Mouse (Mus musculus) left cerebral cortex, postnatal 14 days (tissue): ENCODE data around the gene Mroh3. TPM values are rescaled to one million over a fixed set of nuclear protein-coding genes. Genes with fewer than 3 reads are reported as not detected.

Source experiments
- DNase-seq, 2 experiments: peaks; one replicate each; pipeline ENCODE4 v3.0.0; 2021 to 2022; ENCODE audit warnings: low spot score in 2 of 2, mixed read lengths in 1 of 2
- intact Hi-C: fragments of 180-260 bp; cut with DNase I; formaldehyde crosslinking; loops from one replicate; pipeline ENCODE4 v1.15.1; 2025
- total RNA-seq, 2 experiments: library from RNA; stranded (reverse); gene quantifications; 2 replicates each; pipeline ENCODE4 v1.2.3; 2021

The Mroh3 gene
- total RNA-seq, 2 experiments from 2014 or later = 1.1 to 2.2 TPM

DNA sequence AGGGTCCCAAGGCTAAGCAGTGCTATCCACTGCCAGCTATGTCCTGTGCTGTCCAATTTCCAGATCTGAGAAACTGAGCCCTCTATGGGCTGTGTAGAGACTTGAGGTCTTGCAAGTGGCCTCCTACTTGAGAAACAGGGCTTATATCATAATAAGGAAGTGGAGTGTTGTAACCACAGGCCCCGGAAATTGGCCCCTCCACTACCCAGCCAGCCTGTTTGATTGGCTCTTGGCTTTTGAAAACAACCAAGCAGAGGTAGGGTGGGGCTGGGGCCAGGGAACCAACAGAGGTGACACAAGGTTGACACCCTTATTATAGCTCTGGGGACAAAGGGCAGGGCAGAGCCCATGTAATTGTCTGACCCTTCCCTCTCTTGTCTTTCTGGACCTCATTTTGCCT, 77.6 kb downstream of the Mroh3 start:
- DNase-seq = no peak
- intact Hi-C loops = loop anchor here (10.0 kb wide), 1 partner anchor 490 kb away; the partner anchor contains the start of gene Zfp281

- intact Hi-C loops = loop anchor here (5.0 to 10.0 kb wide), 2 partner anchors 77 to 490 kb away; partner anchors contain the start of gene Zfp281
- DNase-seq = no peak
Observed at GRCm38 (mm10) chr1:136134547-136134946, 78.1 kb downstream of the Mroh3 start.

DNA sequence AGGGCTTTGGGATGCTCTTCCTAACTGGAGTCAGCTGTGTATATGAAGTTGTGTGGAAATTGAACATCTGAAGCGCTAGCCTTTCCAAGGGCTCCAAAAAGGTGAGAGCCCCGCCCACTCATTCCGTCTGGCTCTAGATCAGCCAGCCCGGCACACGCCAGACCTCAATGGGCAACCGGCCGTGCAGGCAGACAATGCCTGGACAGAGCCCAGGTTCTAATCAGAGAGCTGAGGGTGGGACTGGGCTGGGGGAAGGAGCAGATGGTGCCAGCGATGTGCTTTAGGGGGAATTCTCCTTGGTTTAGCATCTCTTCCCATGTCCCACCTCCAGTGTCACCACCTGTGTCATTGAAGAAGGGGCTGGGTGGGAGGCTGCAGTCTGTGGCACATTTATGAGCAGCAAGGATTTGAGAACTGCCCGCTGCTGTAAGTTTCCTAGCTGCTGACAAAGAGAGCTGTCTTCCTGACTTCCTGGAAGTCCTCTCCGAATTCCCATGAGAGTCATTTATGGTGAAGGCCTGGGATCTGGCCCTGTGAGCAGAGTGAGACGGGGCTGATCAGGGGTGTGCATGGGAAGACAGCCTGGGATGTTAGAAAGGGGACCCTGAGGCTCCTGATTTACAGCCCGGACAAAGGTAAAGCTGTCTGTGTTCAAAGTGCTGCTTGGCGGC, 78.9 kb downstream of the Mroh3 start:
- no peak for DNase-seq
- intact Hi-C loops = loop anchor here (5.0 to 10.0 kb wide), 2 partner anchors 76 to 491 kb away; partner anchors contain the start of gene Zfp281

DNA sequence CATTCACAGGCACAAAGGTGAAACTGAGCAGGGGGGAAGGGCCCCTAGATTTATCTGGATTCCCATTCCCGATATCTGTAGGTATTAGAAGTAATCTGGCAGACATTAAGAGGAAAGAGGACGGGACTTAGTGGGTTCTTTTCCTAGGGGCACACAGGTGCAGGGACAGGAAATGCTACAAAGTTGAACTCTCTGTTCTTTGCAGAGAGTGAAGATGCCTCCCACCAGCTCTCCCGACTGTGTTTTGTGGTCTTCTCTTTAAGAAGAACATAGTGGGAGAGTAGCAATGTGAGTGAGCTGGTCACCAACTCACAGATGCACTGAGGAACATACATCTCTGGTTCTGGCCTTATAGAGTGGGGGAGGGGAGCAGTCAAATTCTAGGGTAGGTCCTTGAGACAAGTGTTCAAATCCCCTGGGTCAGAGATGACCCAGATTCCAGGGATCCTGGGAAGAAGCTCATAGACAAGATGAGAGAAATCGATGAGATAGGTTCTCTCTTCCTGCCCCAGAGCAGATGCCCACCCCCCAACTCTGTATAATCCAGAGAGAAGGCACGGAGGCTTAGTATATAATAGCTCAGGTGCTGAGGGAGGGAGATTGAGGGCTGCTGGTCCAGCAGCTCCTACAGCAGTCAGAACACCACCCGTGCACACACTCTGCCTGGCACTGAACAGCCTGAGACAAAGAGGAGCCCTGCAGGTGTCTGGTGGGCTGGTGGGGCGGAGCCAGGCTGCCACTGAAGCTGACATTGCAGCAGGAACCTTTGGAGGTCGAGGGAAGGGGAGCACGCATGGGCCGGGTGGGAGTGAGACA, 80.0 kb downstream of the Mroh3 start:
- DNase-seq = no peak
- intact Hi-C loops = loop anchor here (5.0 to 10.0 kb wide), 2 partner anchors 75 to 492 kb away; partner anchors contain the start of gene Zfp281

Other genes starting within 250 kb of the Mroh3 start
- 1 to 10 TPM; 1.8 to 2.9 TPM for gene Igfn1, start 206.5 kb downstream of the Mroh3 start, total RNA-seq
- 10 to 100 TPM; 73.0 to 78.7 TPM for gene Tmem9, start 204.7 kb downstream of the Mroh3 start, total RNA-seq
- gene Ascl5, start 162.0 kb downstream of the Mroh3 start, total RNA-seq = 1 to 10 TPM in 1 of 2 experiments, under 1 TPM in 1; 0.66 to 2.1 TPM
- gene Cacna1s, start 160.1 kb downstream of the Mroh3 start, total RNA-seq = 1 to 10 TPM; 1.0 to 1.1 TPM
- 100 to 1,000 TPM; 180 to 201 TPM for gene Kif21b, start 81.4 kb downstream of the Mroh3 start, total RNA-seq
- gene Inava, start 21.4 kb upstream of the Mroh3 start, total RNA-seq = 1 to 10 TPM; 3.6 to 4.1 TPM
- 1 to 10 TPM; 5.9 to 9.5 TPM for gene Gpr25, start 48.0 kb upstream of the Mroh3 start, total RNA-seq
- gene Camsap2, start 133.3 kb upstream of the Mroh3 start, total RNA-seq = 100 to 1,000 TPM; 134 to 139 TPM
- 1 to 10 TPM; 8.4 to 8.7 TPM for gene Ddx59, start 202.4 kb upstream of the Mroh3 start, total RNA-seq